Mouse (Mus musculus) E14TG2a.4 (cell line): Measurements from ENCODE around the gene Card11.

Experiments
- CTCF ChIP-seq: conservative IDR thresholded peaks from 2 replicates; pipeline ENCODE4 v1.5.1; 2014; ENCODE audit warnings: low read length
- NANOG ChIP-seq: IDR thresholded peaks from 2 replicates; pipeline ENCODE4 v1.6.1; 2014; ENCODE audit warnings: borderline replicate concordance, low read length, mixed read lengths

GRCm38 (mm10) chr5:140946034-140946433, 54.3 kb downstream of the Card11 start:
- TF ChIP-seq CTCF = no peak
- TF ChIP-seq NANOG = no peak
